Mouse (Mus musculus): ENCODE results near the gene Traf3.

The Traf3 gene

DNA sequence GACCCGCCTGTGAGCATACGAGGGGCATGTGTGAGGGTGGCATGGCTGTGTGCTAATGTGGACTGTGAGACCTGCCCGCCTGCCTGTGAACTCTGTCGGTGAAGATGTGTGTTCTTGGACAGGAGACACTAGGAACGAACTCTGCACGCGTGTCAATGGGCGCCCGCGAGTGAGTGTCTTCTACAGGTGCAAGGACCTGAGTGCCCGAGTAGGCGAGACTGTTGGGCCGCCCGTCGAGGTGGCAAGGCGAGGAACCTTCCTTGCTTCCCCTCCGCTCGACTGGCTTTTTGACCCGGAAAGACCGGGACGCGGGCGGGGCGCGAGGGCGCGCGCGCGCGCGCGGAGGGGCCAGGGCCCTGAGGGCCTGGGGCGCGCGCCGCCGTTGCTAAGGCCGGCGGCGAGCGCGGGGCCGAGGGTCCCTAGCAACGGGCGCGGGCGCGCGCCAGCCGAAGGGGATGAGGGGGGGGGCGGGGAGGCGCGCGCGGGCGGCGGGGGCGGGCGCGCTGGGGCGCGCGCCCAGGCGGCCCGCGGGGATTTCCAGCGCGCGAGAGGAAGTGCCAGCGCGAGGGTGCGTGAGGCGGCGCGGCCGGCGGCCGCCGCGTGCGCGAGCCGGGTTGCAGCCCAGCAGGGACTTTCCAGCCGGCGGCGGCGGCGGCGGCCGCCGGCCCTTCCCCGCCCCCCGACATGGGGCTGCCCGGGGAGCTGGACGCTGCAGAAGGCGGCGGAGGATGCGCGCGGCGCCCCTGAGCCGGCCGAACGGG, at the start of gene Traf3:
Gene Traf3, plus strand, starts transcription at position 540 of the 761 bp plus-strand sequence.
- DNase-seq (ENCODE audit: extremely low read depth, low read depth, low spot score), result no peak

GRCm38 (mm10) chr12:111119506-111120085, 46.6 kb upstream of the Traf3 start:
- no peak for DNase-seq (ENCODE audit: extremely low read depth, low read depth, low spot score)

DNA sequence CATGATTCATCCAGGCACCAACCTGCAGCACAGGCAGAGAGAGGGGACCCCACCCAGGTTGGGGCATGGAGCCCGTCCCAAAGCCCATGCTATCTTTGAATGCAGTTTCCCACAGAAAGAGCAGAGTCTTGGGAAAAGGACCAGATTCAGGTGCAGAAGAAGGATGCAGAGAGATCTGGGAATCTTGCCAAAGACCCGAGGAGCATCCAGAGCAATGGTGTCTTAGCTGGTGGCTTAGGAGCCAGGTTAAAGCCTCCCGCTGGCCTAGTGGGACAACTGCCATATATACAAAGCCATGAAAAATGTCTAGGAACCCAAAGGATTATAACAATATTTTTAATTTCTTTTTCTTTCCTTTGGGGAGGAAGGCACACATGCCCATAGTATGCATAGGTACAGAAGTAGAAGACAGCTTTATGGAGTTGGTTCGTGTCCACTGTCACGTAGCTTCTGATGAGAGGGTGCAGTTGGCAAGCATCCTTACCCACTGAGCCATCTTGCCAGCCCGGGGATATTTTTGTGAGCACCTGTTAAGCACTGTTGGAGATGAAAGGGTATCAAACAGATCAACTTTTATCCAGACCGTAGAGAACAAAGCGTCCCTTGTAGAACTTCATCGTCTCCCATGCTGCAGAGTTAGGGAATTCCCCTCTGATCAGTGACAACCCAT, 45.1 kb upstream of the Traf3 start:
- peak; percentile 18 for DNase-seq (ENCODE audit: extremely low read depth, low read depth, low spot score)

- no peak for DNase-seq (ENCODE audit: extremely low read depth, low read depth, low spot score)
These were observed 43.8 kb upstream of the Traf3 start for GRCm38 (mm10) chr12:111122332-111122852.

DNA sequence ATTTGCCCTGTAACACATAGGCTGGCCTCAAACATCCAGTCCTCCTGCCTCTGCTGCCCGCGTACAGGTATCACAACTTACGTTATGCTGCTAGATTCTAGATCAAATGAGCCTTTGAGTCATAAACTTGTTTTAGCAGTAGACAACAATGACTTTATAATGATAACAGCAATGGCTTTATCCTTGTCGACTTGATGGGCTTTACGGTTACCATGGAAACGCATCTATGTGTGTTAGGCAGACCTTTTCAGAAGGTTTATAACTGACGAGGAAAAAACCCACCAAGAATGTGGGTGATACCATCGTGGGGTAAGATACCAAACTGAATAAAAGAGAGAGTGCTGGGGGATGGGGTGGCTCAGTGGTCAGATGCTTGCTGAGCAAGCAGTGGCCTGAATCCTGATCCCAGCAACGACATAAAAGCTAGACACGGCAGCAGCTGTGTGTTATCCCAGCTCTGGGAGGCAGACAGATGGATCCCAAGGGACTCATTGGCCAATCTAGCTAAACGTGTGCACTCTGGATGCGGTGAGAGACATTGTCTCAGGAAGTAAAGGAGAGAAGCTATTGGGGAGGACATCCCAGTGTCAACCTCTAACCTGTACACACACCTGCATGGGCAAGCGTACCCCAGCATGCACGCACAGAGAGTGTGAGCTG, 41.4 kb upstream of the Traf3 start:
- no peak for DNase-seq (ENCODE audit: extremely low read depth, low read depth, low spot score)

- no peak for DNase-seq (ENCODE audit: extremely low read depth, low read depth, low spot score)
These were observed 40.5 kb upstream of the Traf3 start for GRCm38 (mm10) chr12:111125666-111126065.

DNA sequence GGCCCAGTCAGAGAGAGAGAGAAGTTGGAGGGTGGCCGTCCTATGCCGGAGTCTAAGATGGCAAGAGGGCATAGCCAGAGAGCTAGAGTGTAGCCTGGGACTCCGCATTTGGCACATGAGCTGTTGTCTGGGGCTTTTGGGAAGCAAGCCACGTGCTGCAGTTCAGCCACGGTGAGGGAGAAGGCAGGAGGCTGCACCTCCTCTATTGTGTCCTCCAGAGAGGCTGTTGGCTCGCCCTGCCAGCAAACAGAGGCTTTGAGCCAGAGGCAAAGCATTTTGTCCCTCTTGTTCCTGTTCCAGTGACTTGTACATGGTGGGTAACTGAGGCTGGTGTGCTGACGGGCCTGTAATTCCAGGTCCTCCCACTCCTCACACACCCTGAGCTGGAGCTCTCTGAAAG, 32.0 kb upstream of the Traf3 start:
- no peak for DNase-seq (ENCODE audit: extremely low read depth, low read depth, low spot score)

DNA sequence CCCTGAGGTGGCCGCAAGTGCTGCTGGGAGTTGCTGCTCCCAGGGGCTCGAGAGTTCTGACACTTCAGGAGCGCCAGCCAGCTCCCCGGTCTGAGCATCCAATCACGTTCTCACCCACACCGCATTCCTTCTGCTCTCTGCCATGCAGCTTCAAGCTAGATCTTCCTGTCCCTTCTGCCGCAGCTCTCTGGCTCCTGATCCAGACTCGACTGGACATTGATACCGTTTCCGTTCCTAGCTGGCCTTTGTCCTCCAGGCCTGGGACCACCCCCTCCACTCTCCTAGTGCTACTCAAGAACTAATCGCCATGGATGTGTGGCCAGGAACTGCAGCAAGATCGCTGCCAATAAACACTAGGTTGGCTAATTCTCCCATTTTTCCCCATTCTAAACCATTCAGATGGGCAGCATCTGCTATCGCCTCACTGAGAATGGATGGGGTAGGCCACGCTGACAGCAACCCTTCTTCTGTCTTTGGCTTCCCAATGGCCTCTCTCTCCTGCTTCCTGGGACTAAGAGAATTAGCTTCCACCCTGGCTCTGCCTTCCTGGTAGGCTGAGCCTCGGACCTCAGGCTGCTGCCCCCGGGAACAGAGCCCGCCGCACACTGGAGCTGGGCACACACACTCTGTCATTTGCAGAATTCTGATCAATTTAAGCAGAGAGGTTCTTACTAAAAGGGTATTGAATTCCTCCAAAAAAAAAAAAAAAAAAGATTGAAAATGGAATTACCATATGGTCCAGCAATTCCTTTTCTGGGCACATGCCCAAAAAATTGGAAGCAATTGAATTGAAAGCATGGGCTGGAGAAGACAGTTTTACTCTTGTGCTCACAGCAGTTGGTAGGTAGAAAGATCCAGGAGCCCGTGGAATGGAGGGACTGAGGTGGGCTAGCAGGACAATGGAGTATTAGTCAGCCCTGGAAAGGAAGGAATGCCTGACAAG, 31.1 kb upstream of the Traf3 start:
- DNase-seq (ENCODE audit: extremely low read depth, low read depth, low spot score), result no peak

- DNase-seq (ENCODE audit: extremely low read depth, low read depth, low spot score), result no peak
These were observed 30.2 kb upstream of the Traf3 start for GRCm38 (mm10) chr12:111135953-111136352.

DNA sequence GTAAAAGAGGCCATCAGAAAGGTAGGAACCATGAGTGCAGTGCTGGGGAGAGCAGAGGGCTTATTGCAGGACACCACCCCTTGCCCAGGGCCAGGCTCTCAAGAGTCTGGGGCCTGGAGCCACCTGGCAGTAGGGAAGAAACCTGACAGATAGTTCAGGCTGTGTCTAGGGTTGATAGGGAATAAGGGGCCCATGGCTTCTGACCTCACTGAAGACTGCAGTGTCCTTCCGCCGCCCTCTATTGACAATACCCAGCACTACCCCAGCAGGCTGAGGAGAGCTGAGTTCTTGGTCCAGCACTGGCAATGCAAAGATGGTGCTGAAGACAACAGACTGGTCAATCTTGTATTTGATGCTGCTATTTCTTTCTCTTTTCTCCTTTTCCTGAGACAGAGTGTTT, 29.1 kb upstream of the Traf3 start:
- no peak for DNase-seq (ENCODE audit: extremely low read depth, low read depth, low spot score)

DNA sequence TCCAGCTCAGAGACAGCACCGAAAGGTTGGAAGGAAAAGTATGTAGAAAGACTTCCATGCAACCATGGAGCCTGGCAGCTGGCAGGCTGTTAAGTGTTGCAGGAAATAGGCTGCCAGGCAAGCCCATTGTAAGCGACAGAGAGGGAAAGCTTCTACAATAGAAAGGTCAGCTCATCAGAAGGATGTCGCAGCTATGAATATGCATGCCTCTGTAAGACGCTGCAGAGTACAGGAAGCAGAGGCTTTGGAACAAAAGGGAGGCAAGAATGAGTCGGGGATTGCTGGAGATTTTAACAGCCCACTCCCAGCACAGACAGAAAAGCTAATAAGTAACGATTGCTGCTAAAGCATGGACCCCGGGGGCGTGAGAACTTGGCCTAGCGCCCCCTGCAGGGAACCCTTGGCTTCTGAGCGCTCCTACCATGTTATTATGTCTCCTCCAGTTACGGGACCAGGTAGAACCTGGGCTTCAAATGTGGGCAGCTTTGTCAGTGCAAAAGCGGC, 23.1 kb upstream of the Traf3 start:
- DNase-seq (ENCODE audit: extremely low read depth, low read depth, low spot score), result no peak

DNA sequence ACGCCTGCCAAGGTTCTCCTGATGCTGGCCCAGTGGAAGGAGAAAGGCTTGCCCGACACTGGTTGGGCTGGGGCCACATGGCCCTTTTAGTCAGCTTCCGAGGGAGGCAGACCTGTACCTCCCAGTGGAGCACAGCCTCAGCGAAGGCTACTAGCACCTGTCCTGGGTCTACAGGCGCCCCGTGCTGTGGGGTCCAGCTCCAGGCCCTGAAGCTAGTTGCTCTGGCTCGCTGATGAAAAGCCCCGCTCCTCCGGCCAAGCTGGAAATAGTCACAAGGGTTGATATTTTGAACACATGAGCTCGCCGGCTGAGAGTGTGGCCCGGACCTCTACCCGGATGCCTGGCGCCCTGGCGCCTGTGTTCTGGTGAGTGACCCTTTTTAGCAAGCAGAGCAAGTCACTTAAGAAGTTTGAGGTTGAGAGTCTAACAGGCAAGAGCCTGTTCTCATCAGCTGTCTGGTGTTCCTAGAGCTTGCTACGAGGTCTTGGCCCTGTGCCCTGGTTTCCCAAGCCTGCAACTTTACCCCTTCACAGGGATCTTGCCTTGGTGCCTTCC, 22.6 kb upstream of the Traf3 start:
- DNase-seq (ENCODE audit: extremely low read depth, low read depth, low spot score), result no peak

DNA sequence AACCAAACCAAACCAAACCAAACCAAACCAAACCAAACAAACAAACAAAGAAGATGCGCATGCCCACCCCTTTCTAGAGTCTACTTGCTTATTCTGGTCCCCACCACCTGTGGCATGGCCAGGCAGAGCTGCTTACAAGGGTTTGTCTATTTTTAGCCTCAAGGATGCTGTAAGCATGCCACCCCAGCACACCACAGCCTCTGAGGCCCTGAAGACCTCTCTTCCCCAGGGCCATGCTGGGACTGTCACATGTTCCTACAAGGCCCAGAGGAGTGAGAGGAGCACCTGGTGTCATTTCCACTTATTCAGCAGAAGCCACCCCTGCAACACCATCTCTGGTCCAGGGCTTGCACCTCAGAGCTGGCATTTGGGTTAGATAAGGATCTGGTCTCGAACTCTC, 21.6 kb upstream of the Traf3 start:
- no peak for DNase-seq (ENCODE audit: extremely low read depth, low read depth, low spot score)

GRCm38 (mm10) chr12:111145269-111145668, 20.9 kb upstream of the Traf3 start:
- no peak for DNase-seq (ENCODE audit: extremely low read depth, low read depth, low spot score)

DNA sequence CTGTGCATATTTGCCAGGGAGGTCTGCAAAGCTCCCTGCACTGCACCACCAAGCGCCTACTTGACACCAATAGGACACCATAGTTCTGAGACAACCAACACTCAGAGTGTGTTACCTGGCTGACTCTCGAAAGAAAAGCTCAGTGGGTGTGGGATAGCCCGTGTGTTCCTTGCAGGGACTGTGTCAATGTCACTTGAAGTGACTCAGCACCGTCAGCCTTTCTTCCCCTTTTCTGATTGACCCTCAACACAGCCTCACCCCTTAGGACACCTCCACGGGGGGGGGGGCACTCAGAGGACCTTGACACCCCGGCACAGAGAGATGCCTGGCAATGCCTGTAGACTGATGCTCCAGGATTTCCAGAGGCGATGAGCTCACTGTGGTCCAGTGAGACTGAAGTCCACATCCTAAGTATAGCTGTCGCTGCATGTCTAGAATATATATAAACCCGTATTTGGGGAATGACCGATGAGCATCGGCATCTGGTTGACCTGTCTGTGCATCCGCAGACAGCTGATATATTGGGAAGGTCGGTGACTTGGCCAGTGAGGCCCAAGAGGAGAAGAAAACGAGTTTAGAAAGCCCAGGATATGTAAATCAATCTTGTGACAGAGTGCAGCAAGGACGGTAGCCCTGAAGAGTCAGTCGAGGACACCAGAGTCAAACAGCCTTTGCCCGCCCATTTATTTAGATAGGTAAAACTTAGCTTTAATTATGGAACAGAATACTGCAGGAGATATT, 16.5 kb upstream of the Traf3 start:
- DNase-seq (ENCODE audit: extremely low read depth, low read depth, low spot score), result no peak

DNA sequence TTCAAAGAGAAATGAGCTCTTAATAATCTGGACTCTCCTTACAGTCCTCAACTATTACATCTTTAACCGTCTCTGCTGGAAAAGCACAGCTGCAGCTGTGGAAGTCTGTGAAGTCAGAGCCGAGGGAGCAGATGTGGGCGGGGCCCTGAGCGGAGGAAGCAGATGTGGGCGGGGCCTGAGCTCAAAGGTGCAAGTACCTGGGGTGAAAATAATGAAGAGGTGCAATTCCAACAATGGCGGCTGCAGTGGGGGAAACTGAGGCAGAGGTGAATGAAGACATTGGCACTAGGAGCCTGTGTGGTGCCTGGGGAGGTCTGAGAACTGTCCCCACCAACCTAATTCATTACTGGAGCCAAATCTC, 16.0 kb upstream of the Traf3 start:
- no peak for DNase-seq (ENCODE audit: extremely low read depth, low read depth, low spot score)

DNA sequence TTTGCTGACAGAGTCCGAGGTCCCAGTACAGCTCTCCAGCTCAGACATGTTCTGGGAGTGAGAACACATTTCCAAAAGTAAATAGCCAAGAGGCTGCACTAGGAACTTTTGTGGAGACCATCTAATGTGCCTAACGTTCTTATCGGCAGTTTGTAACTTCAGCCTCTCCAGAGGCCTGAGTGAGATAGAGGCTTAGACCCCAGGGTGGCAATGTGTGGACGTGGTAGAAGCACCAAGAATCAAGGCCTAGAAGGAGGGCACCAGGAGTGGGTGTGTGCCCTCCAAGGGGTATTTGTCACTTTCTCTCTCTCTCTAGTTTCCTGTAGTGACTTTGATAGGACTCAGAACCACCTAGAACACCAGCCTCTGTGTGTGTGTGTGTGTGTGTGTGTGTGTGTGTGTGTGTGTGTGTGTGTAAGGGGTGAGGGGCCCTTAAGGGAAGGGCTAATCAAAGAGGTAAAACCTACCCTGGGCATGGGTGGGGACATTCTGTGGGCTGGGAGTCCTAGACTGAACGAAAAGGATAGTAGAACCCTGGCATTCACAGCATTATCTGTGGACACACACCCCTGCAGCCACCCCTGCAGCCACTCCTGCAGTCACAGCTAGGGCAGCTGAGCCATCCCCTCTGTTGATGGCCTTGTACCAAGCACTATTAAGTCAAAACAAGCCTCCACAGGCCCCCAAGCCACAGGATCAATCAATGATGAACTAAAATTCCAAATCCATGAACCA, 14.6 kb upstream of the Traf3 start:
- DNase-seq (ENCODE audit: extremely low read depth, low read depth, low spot score), result no peak

- DNase-seq (ENCODE audit: extremely low read depth, low read depth, low spot score), result no peak
These were observed 13.6 kb upstream of the Traf3 start for GRCm38 (mm10) chr12:111152579-111152978.
